Comparison of ENCODE assay signal across 8 mouse cellular contexts in the genomic region with DNA sequence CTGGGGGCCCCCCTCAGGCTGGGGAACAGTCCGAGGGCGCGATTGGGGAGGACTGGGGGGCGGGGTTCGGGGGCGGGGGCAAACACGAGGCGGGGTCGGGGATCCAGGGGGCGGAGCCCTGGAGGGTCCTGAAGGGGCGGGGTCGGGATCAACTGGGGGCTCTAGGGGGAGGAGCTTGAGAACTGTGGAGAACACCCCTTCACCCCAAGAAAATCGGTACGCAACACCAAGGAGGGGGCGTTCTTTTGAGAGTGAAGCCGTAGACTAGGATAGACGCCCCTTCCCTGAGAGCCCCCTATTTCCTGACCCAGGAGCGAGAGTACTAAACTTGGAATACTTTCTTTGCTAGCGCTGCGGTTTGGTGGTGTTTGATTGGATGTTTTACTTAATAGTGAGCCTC. TPM values are rescaled to one million over a fixed set of nuclear protein-coding genes. Genes with fewer than 3 reads are reported as not detected.
DNase-seq lines count a peak whose midpoint lies in the region; ATAC-seq and TF ChIP-seq lines count a peak whose summit lies in the region.

No protein-coding gene starts in this region.

- H3K9ac ChIP-seq in lung, embryonic 15.5 days, result peak overlapping the region; percentile 57
- peak overlapping the region; percentile 66 for H3K9ac ChIP-seq in embryonic facial prominence, embryonic 14.5 days (ENCODE audit: low read depth, low read length)
- peak overlapping the region; percentile 58 for H3K9ac ChIP-seq in hindbrain, postnatal 0 days (replicated peaks; ENCODE audit: low read length)
- peak overlapping the region; percentile 65 for H3K9ac ChIP-seq in midbrain, embryonic 16.5 days (ENCODE audit: low read depth, low read length)

- peak overlapping the region; percentile 73 for H3K4me2 ChIP-seq in lung, embryonic 15.5 days
- H3K4me2 ChIP-seq in embryonic facial prominence, embryonic 14.5 days (ENCODE audit: low read depth, low read length), result peak overlapping the region; percentile 70
- H3K4me2 ChIP-seq in hindbrain, postnatal 0 days (ENCODE audit: low read depth, low read length), result peak overlapping the region; percentile 76
- H3K4me2 ChIP-seq in midbrain, embryonic 16.5 days (ENCODE audit: low read length), result peak overlapping the region; percentile 65

- no peaks in the 10 kb centered on the region for H3K9me3 ChIP-seq in lung, embryonic 15.5 days
- H3K9me3 ChIP-seq in embryonic facial prominence, embryonic 14.5 days (ENCODE audit: control insufficient read depth, low read length), result no peaks in the 10 kb centered on the region
- no peaks in the 10 kb centered on the region for H3K9me3 ChIP-seq in hindbrain, postnatal 0 days (ENCODE audit: low read length)
- H3K9me3 ChIP-seq in midbrain, embryonic 16.5 days (replicated peaks; ENCODE audit: control insufficient read depth, low read length, poor library complexity, severe bottlenecking), result no peaks in the 10 kb centered on the region

- no peaks in the 10 kb centered on the region for H3K27me3 ChIP-seq in lung, embryonic 15.5 days
- H3K27me3 ChIP-seq in embryonic facial prominence, embryonic 14.5 days (replicated peaks; ENCODE audit: control insufficient read depth, insufficient read depth, low read length), result no peaks in the 10 kb centered on the region
- H3K27me3 ChIP-seq in hindbrain, postnatal 0 days (ENCODE audit: insufficient read depth, low read length), result no peaks in the 10 kb centered on the region
- H3K27me3 ChIP-seq in midbrain, embryonic 16.5 days (ENCODE audit: control insufficient read depth, insufficient read depth, low read depth, low read length), result peaks cover 2% of the 10 kb centered on the region; the same call in 1 of the 2 replicates

- peaks cover 43% of the 10 kb centered on the region for H3K36me3 ChIP-seq in lung, embryonic 15.5 days
- H3K36me3 ChIP-seq in embryonic facial prominence, embryonic 14.5 days (ENCODE audit: control insufficient read depth, insufficient read depth, low read length), result peaks cover 46% of the 10 kb centered on the region
- peaks cover 28% of the 10 kb centered on the region for H3K36me3 ChIP-seq in hindbrain, postnatal 0 days (ENCODE audit: insufficient read depth, low read length)
- peaks cover 19% of the 10 kb centered on the region for H3K36me3 ChIP-seq in midbrain, embryonic 16.5 days (ENCODE audit: control insufficient read depth, insufficient read depth, low read length)

- no peak for DNase-seq in lung, postnatal 4 days
- peak; percentile 83 for DNase-seq in embryonic facial prominence, embryonic 14.5 days (ENCODE audit: low spot score)
- peak; percentile 73 for DNase-seq in hindbrain, postnatal 0 days (ENCODE audit: low spot score)
- no peak for DNase-seq in spleen, postnatal 14 days (ENCODE audit: low spot score in 2 of 2)
- no peak for DNase-seq in urinary bladder, postnatal 36 days (ENCODE audit: low spot score in 2 of 2)
- no peak for DNase-seq in adrenal gland, postnatal 4 days (ENCODE audit: low spot score in 2 of 2)

- WGBS in lung, embryonic 15.5 days, result 1% methylated on average over 11 of the region's 20 CpGs
- WGBS in embryonic facial prominence, embryonic 14.5 days, result 2% methylated on average over 14 of the region's 20 CpGs
- under 1% methylated on average over 13 of the region's 20 CpGs for WGBS in hindbrain, postnatal 0 days
- WGBS in midbrain, embryonic 16.5 days, result 0% methylated on average over 9 of the region's 20 CpGs

- peak; percentile 4; the same call in 1 of the 2 replicates for ATAC-seq in lung, embryonic 15.5 days (ENCODE audit: borderline replicate concordance, extremely low read depth, low FRiP score, low TSS enrichment)
- peak; percentile 1; the same call in 1 of the 2 replicates for ATAC-seq in embryonic facial prominence, embryonic 14.5 days (ENCODE audit: low read depth)
- peak; percentile 24 for ATAC-seq in hindbrain, postnatal 0 days
- ATAC-seq in midbrain, embryonic 16.5 days, result peak; percentile 26

- peaks cover 54% of the 10 kb centered on the region for H3K4me1 ChIP-seq in lung, embryonic 15.5 days
- peaks cover 10% of the 10 kb centered on the region for H3K4me1 ChIP-seq in embryonic facial prominence, embryonic 14.5 days (ENCODE audit: control insufficient read depth, insufficient read depth, low read length)
- 0 out of 2 replicates have a peak, but pooled peaks cover 5% of the 10 kb centered on the region for H3K4me1 ChIP-seq in hindbrain, postnatal 0 days (ENCODE audit: insufficient read depth, low read length)
- H3K4me1 ChIP-seq in midbrain, embryonic 16.5 days (ENCODE audit: control insufficient read depth, insufficient read depth, low read length), result peaks cover 25% of the 10 kb centered on the region

- H3K27ac ChIP-seq in lung, embryonic 15.5 days, result peak overlapping the region; percentile 87
- peak overlapping the region; percentile 76 for H3K27ac ChIP-seq in embryonic facial prominence, embryonic 14.5 days (replicated peaks; ENCODE audit: low read depth, low read length)
- H3K27ac ChIP-seq in hindbrain, postnatal 0 days, result peak overlapping the region; percentile 69
- H3K27ac ChIP-seq in midbrain, embryonic 16.5 days (ENCODE audit: low read length), result peak overlapping the region; percentile 83

- H3K4me3 ChIP-seq in lung, embryonic 15.5 days, result peak overlapping the region; percentile 58
- H3K4me3 ChIP-seq in embryonic facial prominence, embryonic 14.5 days (ENCODE audit: low read depth, low read length), result peak overlapping the region; percentile 51
- peak overlapping the region; percentile 58 for H3K4me3 ChIP-seq in hindbrain, postnatal 0 days (ENCODE audit: low read length)
- H3K4me3 ChIP-seq in midbrain, embryonic 16.5 days (ENCODE audit: low read depth, low read length), result peak overlapping the region; percentile 52

- no peak for TF ChIP-seq CTCF in hindbrain, postnatal 0 days (IDR thresholded peaks at IDR 0.05; ENCODE audit: low read depth)

RNA-seq across cellular contexts. Expression of a gene that starts 0.6 kb away (rescaled TPM):
- 17.8 and 20.6 TPM in 2 replicates for polyA plus RNA-seq in lung, embryonic 15.5 days (2015; fragmentation: Nextera tagmentation; extraction: Ambion mirVana)
- 8.9 and 11.6 TPM in 2 replicates for polyA plus RNA-seq in embryonic facial prominence, embryonic 14.5 days (2014; fragmentation: Nextera tagmentation; extraction: Ambion mirVana)
- 58.5 TPM in 2 replicates for total RNA-seq in hindbrain, postnatal 0 days (2014; rRNA removed)
- polyA plus RNA-seq in hindbrain, postnatal 0 days (2015; fragmentation: Nextera tagmentation; extraction: Ambion mirVana), result 20.8 and 23.0 TPM in 2 replicates
- polyA plus RNA-seq in midbrain, embryonic 16.5 days (2015; fragmentation: Nextera tagmentation; extraction: Ambion mirVana), result 16.8 TPM in 2 replicates
- total RNA-seq in adrenal gland, postnatal 4 days (2021), result 10 to 100 TPM; 43.0 to 47.1 TPM

RNA-seq across cellular contexts. Expression of a gene that starts 0.6 kb away (rescaled TPM):
- polyA plus RNA-seq in lung, embryonic 15.5 days (2015; fragmentation: Nextera tagmentation; extraction: Ambion mirVana), result 45.3 and 52.6 TPM in 2 replicates
- 31.9 and 32.0 TPM in 2 replicates for polyA plus RNA-seq in embryonic facial prominence, embryonic 14.5 days (2014; fragmentation: Nextera tagmentation; extraction: Ambion mirVana)
- 41.5 and 61.8 TPM in 2 replicates for total RNA-seq in hindbrain, postnatal 0 days (2014; rRNA removed)
- polyA plus RNA-seq in hindbrain, postnatal 0 days (2015; fragmentation: Nextera tagmentation; extraction: Ambion mirVana), result 39.1 and 40.2 TPM in 2 replicates
- polyA plus RNA-seq in midbrain, embryonic 16.5 days (2015; fragmentation: Nextera tagmentation; extraction: Ambion mirVana), result 21.1 and 26.1 TPM in 2 replicates
- 100 to 1,000 TPM; 122 to 131 TPM for total RNA-seq in adrenal gland, postnatal 4 days (2021)

RNA-seq across cellular contexts. Expression of a gene that starts 7.1 kb away (rescaled TPM):
- polyA plus RNA-seq in lung, embryonic 15.5 days (2015; fragmentation: Nextera tagmentation; extraction: Ambion mirVana), result 50.8 and 54.6 TPM in 2 replicates
- 34.8 and 38.2 TPM in 2 replicates for polyA plus RNA-seq in embryonic facial prominence, embryonic 14.5 days (2014; fragmentation: Nextera tagmentation; extraction: Ambion mirVana)
- total RNA-seq in hindbrain, postnatal 0 days (2014; rRNA removed), result 52.1 and 58.4 TPM in 2 replicates
- 39.0 and 41.9 TPM in 2 replicates for polyA plus RNA-seq in hindbrain, postnatal 0 days (2015; fragmentation: Nextera tagmentation; extraction: Ambion mirVana)
- polyA plus RNA-seq in midbrain, embryonic 16.5 days (2015; fragmentation: Nextera tagmentation; extraction: Ambion mirVana), result 55.1 and 59.7 TPM in 2 replicates
- total RNA-seq in adrenal gland, postnatal 4 days (2021), result 10 to 100 TPM; 34.7 to 37.8 TPM

RNA-seq across cellular contexts. Expression of a gene that starts 11.4 kb away (rescaled TPM):
- 0.28 and 0.31 TPM in 2 replicates for polyA plus RNA-seq in lung, embryonic 15.5 days (2015; fragmentation: Nextera tagmentation; extraction: Ambion mirVana)
- not detected in 2 replicates for polyA plus RNA-seq in embryonic facial prominence, embryonic 14.5 days (2014; fragmentation: Nextera tagmentation; extraction: Ambion mirVana)
- 1.3 TPM in 1 of 2 replicates, not detected in the other for total RNA-seq in hindbrain, postnatal 0 days (2014; rRNA removed)
- polyA plus RNA-seq in hindbrain, postnatal 0 days (2015; fragmentation: Nextera tagmentation; extraction: Ambion mirVana), result 0.88 and 1.2 TPM in 2 replicates
- 0.36 and 0.55 TPM in 2 replicates for polyA plus RNA-seq in midbrain, embryonic 16.5 days (2015; fragmentation: Nextera tagmentation; extraction: Ambion mirVana)
- total RNA-seq in adrenal gland, postnatal 4 days (2021), result not detected

RNA-seq across cellular contexts. Expression of a gene that starts 13.0 kb away (rescaled TPM):
- 47.7 and 57.8 TPM in 2 replicates for polyA plus RNA-seq in lung, embryonic 15.5 days (2015; fragmentation: Nextera tagmentation; extraction: Ambion mirVana)
- polyA plus RNA-seq in embryonic facial prominence, embryonic 14.5 days (2014; fragmentation: Nextera tagmentation; extraction: Ambion mirVana), result 34.5 and 43.4 TPM in 2 replicates
- 91.4 and 116 TPM in 2 replicates for total RNA-seq in hindbrain, postnatal 0 days (2014; rRNA removed)
- polyA plus RNA-seq in hindbrain, postnatal 0 days (2015; fragmentation: Nextera tagmentation; extraction: Ambion mirVana), result 36.1 and 36.8 TPM in 2 replicates
- polyA plus RNA-seq in midbrain, embryonic 16.5 days (2015; fragmentation: Nextera tagmentation; extraction: Ambion mirVana), result 54.9 and 57.2 TPM in 2 replicates
- total RNA-seq in adrenal gland, postnatal 4 days (2021), result 10 to 100 TPM; 87.9 to 94.5 TPM

Comparison
In these comparisons a context has a peak if more than half of its experiments do, and no peak if none do; other contexts are left out.
1. DNase-seq: peak in embryonic facial prominence, embryonic 14.5 days (single experiment) and hindbrain, postnatal 0 days (single experiment); none in lung, postnatal 4 days (0 of 2), spleen, postnatal 14 days (0 of 2), urinary bladder, postnatal 36 days (0 of 2) and adrenal gland, postnatal 4 days (0 of 2).
2. Peak in every context shown above with its lines, with median percentiles within 50 percentile points of each other: ATAC-seq, H3K27ac ChIP-seq, H3K4me2 ChIP-seq, H3K4me3 ChIP-seq and H3K9ac ChIP-seq.